Mouse (Mus musculus) midbrain, embryonic 16.5 days (tissue): ENCODE results near the gene Zfp651. TPM values are rescaled to one million over a fixed set of nuclear protein-coding genes. Genes with fewer than 3 reads are reported as not detected.

Experiments
- ATAC-seq: fragments of 200-750 bp; cut with Nextera tagmentation; 2 replicates; pipeline ENCODE4 v1.8.0; 2017; ENCODE audit warnings: moderate TSS enrichment
- H3K27ac ChIP-seq: fragments of 300-500 bp; sonication (generic); 2 replicates; pipeline ENCODE4 v1.5.1; 2014; ENCODE audit warnings: mild to moderate bottlenecking, low read length, mixed read lengths
- H3K27me3 ChIP-seq: fragments of 300-500 bp; sonication (generic); 2 replicates; pipeline ENCODE4 v1.6.1; 2014; ENCODE audit warnings: low read depth, low read length, mixed read lengths; ENCODE audit not compliant: control insufficient read depth, insufficient read depth
- H3K36me3 ChIP-seq: fragments of 300-500 bp; sonication (generic); 2 replicates; pipeline ENCODE4 v1.6.1; 2014; ENCODE audit warnings: mild to moderate bottlenecking, low read length, moderate library complexity, mixed read lengths; ENCODE audit not compliant: control insufficient read depth, insufficient read depth
- H3K4me1 ChIP-seq: fragments of 300-500 bp; sonication (generic); 2 replicates; pipeline ENCODE4 v1.6.1; 2014; ENCODE audit warnings: mild to moderate bottlenecking, low read length, mixed read lengths; ENCODE audit not compliant: control insufficient read depth, insufficient read depth
- H3K4me2 ChIP-seq: fragments of 300-500 bp; sonication (generic); 2 replicates; pipeline ENCODE4 v1.6.1; 2014; ENCODE audit warnings: mild to moderate bottlenecking, low read length, mixed read lengths
- H3K4me3 ChIP-seq: fragments of 300-500 bp; sonication (generic); 2 replicates; pipeline ENCODE4 v1.5.1; 2014; ENCODE audit warnings: low read depth, mild to moderate bottlenecking, low read length, moderate library complexity, mixed read lengths
- H3K9ac ChIP-seq: fragments of 300-500 bp; sonication (generic); 2 replicates; pipeline ENCODE4 v1.6.1; 2014; ENCODE audit warnings: low read depth, low read length, mixed read lengths
- H3K9me3 ChIP-seq: fragments of 300-500 bp; sonication (generic); replicated peaks from 2 replicates; pipeline ENCODE4 v1.6.1; 2014; ENCODE audit warnings: mild to moderate bottlenecking, low read length, mixed read lengths; ENCODE audit not compliant: control insufficient read depth, poor library complexity, severe bottlenecking
- WGBS: fragments of 180-500 bp; shearing (Covaris S2); extraction: QIAGEN DNeasy Blood & Tissue Kit; methylation state at CpG from one replicate; pipeline ENCODE4 v1.1.7; 2014; 5-methylcytosine and 5-hydroxymethylcytosine counted together
- polyA plus RNA-seq: library from polyadenylated mRNA; unstranded; fragments of >200 nt; fragmentation: Nextera tagmentation; extraction: Ambion mirVana; gene quantifications from 2 replicates; pipeline ENCODE4 v1.2.1, GENCODE M21; 2015

Gene Zfp651
- polyA plus RNA-seq, 1 experiment from 2014 or later, result 23.6 TPM

DNA sequence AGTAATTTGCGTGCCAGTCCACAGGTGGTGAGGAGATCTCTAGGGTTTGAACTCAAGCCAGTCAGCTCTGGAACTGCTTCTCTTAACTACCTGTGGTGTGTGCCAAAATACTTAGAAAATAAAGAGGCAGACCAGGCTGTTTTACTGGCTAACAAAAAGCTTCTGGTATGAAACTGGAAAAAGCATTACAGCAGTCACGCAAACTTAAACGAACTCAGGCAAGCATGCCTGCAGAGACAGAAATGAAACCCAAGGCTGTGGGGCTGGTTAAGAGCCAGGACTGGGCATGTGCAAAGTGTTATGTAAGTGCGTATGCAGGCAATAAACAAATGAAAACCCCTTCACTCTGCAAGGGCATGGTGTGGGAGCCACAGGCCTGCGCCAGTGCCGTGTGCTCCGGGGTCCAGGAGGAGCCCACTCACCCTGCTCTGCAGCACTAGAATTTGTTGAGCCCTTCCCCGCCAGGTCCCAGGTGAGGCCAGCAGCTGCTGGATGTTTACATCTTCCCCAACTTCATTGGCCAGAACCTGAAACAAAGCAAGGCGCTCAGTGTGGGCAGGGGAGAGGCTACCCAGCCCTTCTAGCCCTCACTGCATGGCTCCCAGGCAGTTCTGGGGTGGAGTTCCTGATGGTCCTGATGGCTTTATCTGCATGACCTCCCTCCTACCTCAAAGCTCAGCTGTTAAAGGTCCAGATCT is 60.1 kb downstream of the Zfp651 start:
- Histone ChIP-seq H3K36me3 (no peaks in the 10 kb centered on the region), H3K4me1 (peaks cover 6% of the 10 kb centered on the region; the same call in 1 of the 2 replicates), H3K9ac (no peak overlapping the region), H3K9me3 (no peaks in the 10 kb centered on the region), H3K27me3 (no peaks in the 10 kb centered on the region), H3K4me2 (no peak overlapping the region), H3K27ac (peak overlapping the region; percentile 64), H3K4me3 (no peak overlapping the region)
- WGBS, result 78% methylated on average over 9 of the region's 9 CpGs
- no peak for ATAC-seq

DNA sequence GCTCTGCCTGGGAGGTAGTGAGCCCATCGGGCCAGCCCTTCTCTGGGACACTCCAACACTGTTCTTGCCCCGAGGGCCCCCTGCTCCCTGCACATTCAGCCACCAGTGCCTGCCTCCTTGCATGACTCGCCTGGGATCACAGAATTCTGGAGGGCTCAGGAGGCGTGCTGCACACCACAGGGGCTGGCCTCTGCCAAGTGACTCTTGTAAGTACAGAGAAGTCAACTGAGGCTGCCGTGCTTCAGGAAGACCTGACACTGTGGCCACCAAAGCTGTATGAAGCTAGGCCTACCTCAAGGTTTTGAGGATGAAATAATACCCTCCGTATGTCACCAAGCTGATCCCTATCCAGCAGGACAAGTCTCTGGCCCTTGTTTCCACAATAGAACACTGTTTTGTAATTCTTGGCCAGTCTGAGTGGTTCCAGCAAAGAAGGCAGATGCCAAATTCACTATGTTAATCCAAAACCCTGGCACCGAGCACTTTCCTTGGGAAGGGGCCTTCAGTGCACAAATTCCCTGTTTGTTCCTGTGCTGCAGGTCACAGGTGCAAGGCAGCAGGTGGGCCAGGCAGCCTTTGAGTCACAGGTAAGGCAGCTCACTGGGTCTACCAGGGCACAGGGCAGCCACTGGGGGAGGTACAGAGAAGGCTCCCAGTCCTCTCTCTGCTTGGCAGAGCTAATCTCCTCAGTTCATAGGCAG is 60.8 kb downstream of the Zfp651 start:
- peaks cover 6% of the 10 kb centered on the region; the same call in 1 of the 2 replicates for H3K4me1 ChIP-seq
- peak overlapping the region; percentile 64 for H3K27ac ChIP-seq
- H3K4me2 ChIP-seq, result no peak overlapping the region
- H3K27me3 ChIP-seq, result no peaks in the 10 kb centered on the region
- H3K9ac ChIP-seq, result no peak overlapping the region
- 51% methylated on average over 7 of the region's 7 CpGs for WGBS
- no peaks in the 10 kb centered on the region for H3K36me3 ChIP-seq
- ATAC-seq, result 0 out of 2 replicates have a peak, but pooled peaks have one; percentile 24
- H3K9me3 ChIP-seq, result no peaks in the 10 kb centered on the region
- H3K4me3 ChIP-seq, result no peak overlapping the region

DNA sequence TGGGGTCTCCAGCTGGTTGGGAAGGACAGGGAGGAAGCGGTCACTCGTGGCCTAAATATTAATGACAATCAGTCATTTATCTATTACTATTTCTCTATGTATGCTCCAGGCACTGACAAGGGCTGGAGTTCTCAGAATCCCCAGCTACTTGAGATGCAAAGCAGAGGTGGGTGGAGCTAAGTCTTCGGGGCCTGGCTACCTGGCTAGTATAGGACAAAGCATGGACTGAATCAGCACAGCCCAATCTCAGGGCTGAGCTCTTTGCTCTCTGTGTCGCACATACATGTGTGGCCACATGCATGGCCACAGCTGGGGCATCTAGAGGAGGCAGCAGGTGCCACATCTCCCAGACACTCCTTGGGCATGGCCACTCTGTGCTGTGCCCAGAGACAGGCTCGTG is 61.6 kb downstream of the Zfp651 start:
- H3K27ac ChIP-seq, result no peak overlapping the region
- 74% methylated on average over 5 of the region's 5 CpGs for WGBS

More for the DNA sequence above, 61.6 kb downstream of the Zfp651 start:
- Histone ChIP-seq H3K4me3 (no peak overlapping the region), H3K4me2 (no peak overlapping the region), H3K4me1 (peaks cover 6% of the 10 kb centered on the region; the same call in 1 of the 2 replicates), H3K9me3 (no peaks in the 10 kb centered on the region), H3K27me3 (no peaks in the 10 kb centered on the region), H3K36me3 (no peaks in the 10 kb centered on the region), H3K9ac (no peak overlapping the region)
- no peak for ATAC-seq

Other genes starting within 250 kb of the Zfp651 start
- not detected in 2 replicates for gene Lyzl4, start 117.2 kb upstream of the Zfp651 start, polyA plus RNA-seq
- gene Vipr1, start 116.6 kb upstream of the Zfp651 start, polyA plus RNA-seq, result 0.15 and 0.53 TPM in 2 replicates
- gene Sec22c, start 53.8 kb upstream of the Zfp651 start, polyA plus RNA-seq, result 32.0 and 34.5 TPM in 2 replicates
- 143 and 157 TPM in 2 replicates for gene Ss18l2, start 49.0 kb upstream of the Zfp651 start, polyA plus RNA-seq
- gene Nktr, start 40.2 kb upstream of the Zfp651 start, polyA plus RNA-seq, result 45.3 and 63.1 TPM in 2 replicates
- gene Klhl40, start 18.3 kb downstream of the Zfp651 start, polyA plus RNA-seq, result 1.5 and 1.6 TPM in 2 replicates
- gene Hhatl, start 33.2 kb downstream of the Zfp651 start, polyA plus RNA-seq, result 0.16 TPM in 1 of 2 replicates, not detected in the other
- 5.1 and 6.8 TPM in 2 replicates for gene Ccdc13, start 80.1 kb downstream of the Zfp651 start, polyA plus RNA-seq
- gene Higd1a, start 99.0 kb downstream of the Zfp651 start, polyA plus RNA-seq, result 143 and 154 TPM in 2 replicates
- gene Ackr2, start 139.0 kb downstream of the Zfp651 start, polyA plus RNA-seq, result 3.2 and 3.3 TPM in 2 replicates
- not detected in 2 replicates for gene Cyp8b1, start 157.0 kb downstream of the Zfp651 start, polyA plus RNA-seq
- gene Fam198a, start 191.7 kb downstream of the Zfp651 start, polyA plus RNA-seq, result 1.5 and 2.6 TPM in 2 replicates
- 40.2 and 42.0 TPM in 2 replicates for gene Pomgnt2, start 237.8 kb downstream of the Zfp651 start, polyA plus RNA-seq